In the genomic region with DNA sequence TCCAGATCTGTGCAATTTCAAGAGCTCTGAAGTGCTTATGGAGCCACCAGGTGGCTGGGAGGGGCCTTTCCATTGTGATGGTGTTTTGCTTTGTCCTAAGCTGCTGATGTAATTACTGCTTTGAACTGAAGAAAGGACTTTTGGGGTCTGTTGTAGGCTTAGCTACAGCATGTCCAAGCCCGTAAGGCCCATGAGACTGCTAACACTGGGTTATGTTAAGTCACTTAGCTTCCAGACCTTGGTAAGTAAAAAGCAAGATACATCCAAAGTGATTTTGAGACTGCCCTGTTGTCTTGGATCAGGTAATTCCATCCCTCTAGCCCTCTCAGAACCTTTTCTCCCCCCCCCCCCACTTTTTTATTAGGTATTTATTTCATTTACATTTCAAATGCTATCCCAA, we compare ENCODE assay signal across 12 mouse cellular contexts. TPM values are rescaled to one million over a fixed set of nuclear protein-coding genes. Genes with fewer than 3 reads are reported as not detected.
DNase-seq lines count a peak whose midpoint lies in the region; ATAC-seq lines count a peak whose summit lies in the region.
"Not testable (repeated sequence)": the region's sequence is repeated elsewhere in the genome, so short reads cannot be mapped to it uniquely, and the experiment has no call there.
"Had no signal": no experiment of that assay in that cellular context is flagged by ENCODE, and none has a peak within 500 bp of the region (broad histone marks: within the 10 kb centered on the region; RNA-seq: fewer than 3 reads in every experiment).

No protein-coding gene starts in this region.

- WGBS in embryonic facial prominence, embryonic 13.5 days = 54% methylated on average over 1 of the region's 1 CpGs
- 40% methylated on average over 1 of the region's 1 CpGs for WGBS in heart, embryonic 11.5 days (ENCODE audit: insufficient replicate concordance)
- WGBS in hindbrain, embryonic 12.5 days = 52% methylated on average over 1 of the region's 1 CpGs
- WGBS in kidney, embryonic 16.5 days = 85% methylated on average over 1 of the region's 1 CpGs
- WGBS in liver, embryonic 13.5 days (ENCODE audit: insufficient replicate concordance) = 88% methylated on average over 1 of the region's 1 CpGs
- WGBS in midbrain, embryonic 13.5 days = 36% methylated on average over 1 of the region's 1 CpGs
- WGBS in stomach, embryonic 16.5 days = 87% methylated on average over 1 of the region's 1 CpGs

- not testable (repeated sequence) for H3K36me3 ChIP-seq in embryonic facial prominence, embryonic 13.5 days; heart, embryonic 11.5 days (ENCODE audit: control insufficient read depth, insufficient read depth, low read length); hindbrain, embryonic 12.5 days; kidney, embryonic 16.5 days (ENCODE audit: insufficient read depth, low read length); liver, embryonic 13.5 days; midbrain, embryonic 13.5 days; stomach, embryonic 16.5 days (ENCODE audit: control insufficient read depth, insufficient read depth, low read length)

- not testable (repeated sequence) for H3K4me3 ChIP-seq in embryonic facial prominence, embryonic 13.5 days; hindbrain, embryonic 12.5 days; kidney, embryonic 16.5 days (ENCODE audit: low read length); midbrain, embryonic 13.5 days (replicated peaks); stomach, embryonic 16.5 days (replicated peaks; ENCODE audit: low read length)
- H3K4me3 ChIP-seq in heart, embryonic 11.5 days (ENCODE audit: low read depth, low read length) = peak overlapping the region; percentile 64
- H3K4me3 ChIP-seq in liver, embryonic 13.5 days (replicated peaks) = peak overlapping the region; percentile 72

- H3K27ac ChIP-seq in embryonic facial prominence, embryonic 13.5 days; hindbrain, embryonic 12.5 days; kidney, embryonic 16.5 days (ENCODE audit: low read length); midbrain, embryonic 13.5 days; stomach, embryonic 16.5 days (ENCODE audit: low read length): not testable (repeated sequence)
- 0 out of 2 replicates have a peak overlapping the region, but pooled peaks have one; percentile 46 for H3K27ac ChIP-seq in heart, embryonic 11.5 days (ENCODE audit: low read depth, low read length)
- H3K27ac ChIP-seq in liver, embryonic 13.5 days = peak overlapping the region; percentile 97

- peak; percentile 11 for DNase-seq in 416B (ENCODE audit: low read depth)
- not testable (repeated sequence) for DNase-seq in liver, embryonic 13.5 days

- peak overlapping the region; percentile 74; the same call in 1 of the 2 replicates for H3K4me2 ChIP-seq in embryonic facial prominence, embryonic 13.5 days
- peak overlapping the region; percentile 62 for H3K4me2 ChIP-seq in heart, embryonic 11.5 days
- peak overlapping the region; percentile 67 for H3K4me2 ChIP-seq in hindbrain, embryonic 12.5 days (replicated peaks)
- peak overlapping the region; percentile 82 for H3K4me2 ChIP-seq in kidney, embryonic 16.5 days (replicated peaks; ENCODE audit: low read depth, low read length)
- H3K4me2 ChIP-seq in liver, embryonic 13.5 days = peak overlapping the region; percentile 75
- H3K4me2 ChIP-seq in midbrain, embryonic 13.5 days (replicated peaks) = peak overlapping the region; percentile 62
- peak overlapping the region; percentile 63 for H3K4me2 ChIP-seq in stomach, embryonic 16.5 days (ENCODE audit: low read depth, low read length)

- H3K9ac ChIP-seq in embryonic facial prominence, embryonic 13.5 days; heart, embryonic 11.5 days (ENCODE audit: low read depth, low read length); hindbrain, embryonic 12.5 days; kidney, embryonic 16.5 days (replicated peaks; ENCODE audit: low read length); midbrain, embryonic 13.5 days (replicated peaks); stomach, embryonic 16.5 days (ENCODE audit: low read length): not testable (repeated sequence)
- H3K9ac ChIP-seq in liver, embryonic 13.5 days = peak overlapping the region; percentile 89

- not testable (repeated sequence) for H3K9me3 ChIP-seq in embryonic facial prominence, embryonic 13.5 days; heart, embryonic 11.5 days (replicated peaks; ENCODE audit: control insufficient read depth, low read length); hindbrain, embryonic 12.5 days (replicated peaks); kidney, embryonic 16.5 days (ENCODE audit: low read length); liver, embryonic 13.5 days (replicated peaks); midbrain, embryonic 13.5 days; stomach, embryonic 16.5 days (replicated peaks; ENCODE audit: control insufficient read depth, low read length)

- not testable (repeated sequence) for ATAC-seq in embryonic facial prominence, embryonic 13.5 days (ENCODE audit: insufficient number of reproducible peaks, insufficient read depth, low FRiP score, low TSS enrichment, low read depth); heart, embryonic 11.5 days (replicated peaks; ENCODE audit: insufficient number of reproducible peaks, low FRiP score, low TSS enrichment); hindbrain, embryonic 12.5 days (ENCODE audit: low FRiP score); kidney, embryonic 16.5 days (ENCODE audit: low FRiP score, low TSS enrichment); liver, embryonic 13.5 days (ENCODE audit: low read depth); midbrain, embryonic 13.5 days
- 0 out of 2 replicates have a peak, but pooled peaks have one; percentile 16 for ATAC-seq in stomach, embryonic 16.5 days (ENCODE audit: insufficient read depth, low FRiP score)

- H3K27me3 ChIP-seq in embryonic facial prominence, embryonic 13.5 days; heart, embryonic 11.5 days (ENCODE audit: control insufficient read depth, insufficient read depth, low read length); hindbrain, embryonic 12.5 days; kidney, embryonic 16.5 days (ENCODE audit: insufficient read depth, low read length); liver, embryonic 13.5 days; midbrain, embryonic 13.5 days; stomach, embryonic 16.5 days (ENCODE audit: control insufficient read depth, insufficient read depth, low read length): not testable (repeated sequence)

- H3K4me1 ChIP-seq in embryonic facial prominence, embryonic 13.5 days = peaks cover 15% of the 10 kb centered on the region
- H3K4me1 ChIP-seq in heart, embryonic 11.5 days (ENCODE audit: control insufficient read depth, insufficient read depth, low read length) = peaks cover 15% of the 10 kb centered on the region
- H3K4me1 ChIP-seq in hindbrain, embryonic 12.5 days = peaks cover 12% of the 10 kb centered on the region
- peaks cover 12% of the 10 kb centered on the region; the same call in 1 of the 2 replicates for H3K4me1 ChIP-seq in kidney, embryonic 16.5 days (ENCODE audit: insufficient read depth, low read length)
- peaks cover 88% of the 10 kb centered on the region for H3K4me1 ChIP-seq in liver, embryonic 13.5 days (replicated peaks)
- H3K4me1 ChIP-seq in midbrain, embryonic 13.5 days (replicated peaks) = not testable (repeated sequence)
- peaks cover 11% of the 10 kb centered on the region; the same call in 1 of the 2 replicates for H3K4me1 ChIP-seq in stomach, embryonic 16.5 days (ENCODE audit: control insufficient read depth, insufficient read depth, low read length)

RNA-seq across cellular contexts. Expression of a gene that starts 1.2 kb away (rescaled TPM):
- 24.1 and 26.1 TPM in 2 replicates for polyA plus RNA-seq in embryonic facial prominence, embryonic 13.5 days (2015; fragmentation: Nextera tagmentation; extraction: Ambion mirVana)
- 89.4 and 89.9 TPM in 2 replicates for polyA plus RNA-seq in heart, embryonic 11.5 days (2014; fragmentation: Nextera tagmentation; extraction: Ambion mirVana)
- polyA plus RNA-seq in hindbrain, embryonic 12.5 days (2016; fragmentation: Nextera tagmentation; extraction: Ambion mirVana) = 23.2 and 23.3 TPM in 2 replicates
- polyA plus RNA-seq in kidney, embryonic 16.5 days (2015; fragmentation: Nextera tagmentation; extraction: Ambion mirVana) = 45.4 and 48.4 TPM in 2 replicates
- polyA plus RNA-seq in liver, embryonic 13.5 days (2015; fragmentation: Nextera tagmentation; extraction: Ambion mirVana) = 82.9 and 85.7 TPM in 2 replicates
- 13.5 and 13.7 TPM in 2 replicates for polyA plus RNA-seq in midbrain, embryonic 13.5 days (2015; fragmentation: Nextera tagmentation; extraction: Ambion mirVana)
- polyA plus RNA-seq in stomach, embryonic 16.5 days (2015; fragmentation: Nextera tagmentation; extraction: Ambion mirVana) = 32.6 and 35.6 TPM in 2 replicates

RNA-seq across cellular contexts. Expression of a gene that starts 25.8 kb away (rescaled TPM):
- not detected in 2 replicates for polyA plus RNA-seq in embryonic facial prominence, embryonic 13.5 days (2015; fragmentation: Nextera tagmentation; extraction: Ambion mirVana)
- 0.46 and 0.53 TPM in 2 replicates for polyA plus RNA-seq in heart, embryonic 11.5 days (2014; fragmentation: Nextera tagmentation; extraction: Ambion mirVana)
- not detected in 2 replicates for polyA plus RNA-seq in hindbrain, embryonic 12.5 days (2016; fragmentation: Nextera tagmentation; extraction: Ambion mirVana)
- polyA plus RNA-seq in kidney, embryonic 16.5 days (2015; fragmentation: Nextera tagmentation; extraction: Ambion mirVana) = not detected in 2 replicates
- 0.19 and 0.48 TPM in 2 replicates for polyA plus RNA-seq in liver, embryonic 13.5 days (2015; fragmentation: Nextera tagmentation; extraction: Ambion mirVana)
- polyA plus RNA-seq in midbrain, embryonic 13.5 days (2015; fragmentation: Nextera tagmentation; extraction: Ambion mirVana) = not detected in 2 replicates
- 0.22 TPM in 1 of 2 replicates, not detected in the other for polyA plus RNA-seq in stomach, embryonic 16.5 days (2015; fragmentation: Nextera tagmentation; extraction: Ambion mirVana)
- polyA plus RNA-seq: inflammation-experienced regulatory T-cells, adult 6 months; neural tube, embryonic 15.5 days; Patski had no signal

RNA-seq across cellular contexts. Expression of a gene that starts 27.1 kb away (rescaled TPM):
- polyA plus RNA-seq in embryonic facial prominence, embryonic 13.5 days (2015; fragmentation: Nextera tagmentation; extraction: Ambion mirVana) = 5.0 and 8.1 TPM in 2 replicates
- polyA plus RNA-seq in heart, embryonic 11.5 days (2014; fragmentation: Nextera tagmentation; extraction: Ambion mirVana) = 8.7 and 15.7 TPM in 2 replicates
- polyA plus RNA-seq in hindbrain, embryonic 12.5 days (2016; fragmentation: Nextera tagmentation; extraction: Ambion mirVana) = 2.5 and 3.2 TPM in 2 replicates
- polyA plus RNA-seq in kidney, embryonic 16.5 days (2015; fragmentation: Nextera tagmentation; extraction: Ambion mirVana) = 6.3 and 7.2 TPM in 2 replicates
- 13.1 and 13.3 TPM in 2 replicates for polyA plus RNA-seq in liver, embryonic 13.5 days (2015; fragmentation: Nextera tagmentation; extraction: Ambion mirVana)
- 1.1 and 2.6 TPM in 2 replicates for polyA plus RNA-seq in midbrain, embryonic 13.5 days (2015; fragmentation: Nextera tagmentation; extraction: Ambion mirVana)
- 5.5 and 6.8 TPM in 2 replicates for polyA plus RNA-seq in stomach, embryonic 16.5 days (2015; fragmentation: Nextera tagmentation; extraction: Ambion mirVana)
- polyA plus RNA-seq: inflammation-experienced regulatory T-cells, adult 6 months had no signal

RNA-seq across cellular contexts. Expression of a gene that starts 28.4 kb away (rescaled TPM):
- polyA plus RNA-seq in embryonic facial prominence, embryonic 13.5 days (2015; fragmentation: Nextera tagmentation; extraction: Ambion mirVana) = not detected in 2 replicates
- not detected in 2 replicates for polyA plus RNA-seq in heart, embryonic 11.5 days (2014; fragmentation: Nextera tagmentation; extraction: Ambion mirVana)
- polyA plus RNA-seq in hindbrain, embryonic 12.5 days (2016; fragmentation: Nextera tagmentation; extraction: Ambion mirVana) = not detected in 2 replicates
- polyA plus RNA-seq in kidney, embryonic 16.5 days (2015; fragmentation: Nextera tagmentation; extraction: Ambion mirVana) = not detected in 2 replicates
- polyA plus RNA-seq in liver, embryonic 13.5 days (2015; fragmentation: Nextera tagmentation; extraction: Ambion mirVana) = not detected in 2 replicates
- not detected in 2 replicates for polyA plus RNA-seq in midbrain, embryonic 13.5 days (2015; fragmentation: Nextera tagmentation; extraction: Ambion mirVana)
- not detected in 2 replicates for polyA plus RNA-seq in stomach, embryonic 16.5 days (2015; fragmentation: Nextera tagmentation; extraction: Ambion mirVana)
- polyA plus RNA-seq: frontal cortex, adult 2 months; inflammation-experienced regulatory T-cells, adult 6 months; neural tube, embryonic 15.5 days; Patski had no signal

RNA-seq across cellular contexts. Expression of a gene that starts 31.2 kb away (rescaled TPM):
- polyA plus RNA-seq in embryonic facial prominence, embryonic 13.5 days (2015; fragmentation: Nextera tagmentation; extraction: Ambion mirVana) = 0.13 TPM in 1 of 2 replicates, not detected in the other
- polyA plus RNA-seq in heart, embryonic 11.5 days (2014; fragmentation: Nextera tagmentation; extraction: Ambion mirVana) = not detected in 2 replicates
- not detected in 2 replicates for polyA plus RNA-seq in hindbrain, embryonic 12.5 days (2016; fragmentation: Nextera tagmentation; extraction: Ambion mirVana)
- not detected in 2 replicates for polyA plus RNA-seq in kidney, embryonic 16.5 days (2015; fragmentation: Nextera tagmentation; extraction: Ambion mirVana)
- 0.06 TPM in 1 of 2 replicates, not detected in the other for polyA plus RNA-seq in liver, embryonic 13.5 days (2015; fragmentation: Nextera tagmentation; extraction: Ambion mirVana)
- polyA plus RNA-seq in midbrain, embryonic 13.5 days (2015; fragmentation: Nextera tagmentation; extraction: Ambion mirVana) = not detected in 2 replicates
- not detected in 2 replicates for polyA plus RNA-seq in stomach, embryonic 16.5 days (2015; fragmentation: Nextera tagmentation; extraction: Ambion mirVana)
- polyA plus RNA-seq: neural tube, embryonic 15.5 days; Patski had no signal
